ENCODE assay signal across 8 mouse cellular contexts in genomic region chrX:56456379-56456778, GRCm38 (mm10). TPM values are rescaled to one million over a fixed set of nuclear protein-coding genes. Genes with fewer than 3 reads are reported as not detected.
DNase-seq lines count a peak whose midpoint lies in the region; ATAC-seq lines count a peak whose summit lies in the region.
"Had no signal": no experiment of that assay in that cellular context is flagged by ENCODE, and none has a peak within 500 bp of the region (broad histone marks: within the 10 kb centered on the region; RNA-seq: fewer than 3 reads in every experiment).

No protein-coding gene starts in this region.

- peak; percentile 6; the same call in 1 of the 2 replicates for ATAC-seq in embryonic facial prominence, embryonic 11.5 days (replicated peaks; ENCODE audit: insufficient number of reproducible peaks, low FRiP score, low TSS enrichment, low read depth)
- ATAC-seq in intestine, embryonic 16.5 days: peak; percentile 21

- intact Hi-C loops in left cerebral cortex, postnatal 4 days (cut with DNase I): no loop called here
- intact Hi-C loops in left cerebral cortex, postnatal 14 days (cut with DNase I): loop anchor here (2.0 kb wide), 1 partner anchor 24 kb away; no protein-coding TSS in a partner anchor

- no peaks in the 10 kb centered on the region for H3K27me3 ChIP-seq in embryonic facial prominence, embryonic 11.5 days (ENCODE audit: control insufficient read depth, insufficient read depth, low read length)
- H3K27me3 ChIP-seq in intestine, embryonic 16.5 days (replicated peaks; ENCODE audit: control insufficient read depth, insufficient read depth, low read length): no peaks in the 10 kb centered on the region

- peak; percentile 0 for DNase-seq in left cerebral cortex, postnatal 4 days
- no peak for DNase-seq in left cerebral cortex, postnatal 14 days (ENCODE audit: low spot score in 2 of 2)
- peak; percentile 40 for DNase-seq in adrenal gland, adult 8-10 months
- DNase-seq in embryonic facial prominence, embryonic 11.5 days (ENCODE audit: low spot score): no peak
- peak; percentile 20 for DNase-seq in naive thymus-derived CD4-positive, alpha-beta T cell, adult 2 months (ENCODE audit: low read depth)
- no peak for DNase-seq in urinary bladder, postnatal 10 days (ENCODE audit: low spot score)

- H3K27ac ChIP-seq in embryonic facial prominence, embryonic 11.5 days (replicated peaks; ENCODE audit: low read depth, low read length): peak overlapping the region; percentile 56; the same call in 1 of the 2 replicates
- peak overlapping the region; percentile 51 for H3K27ac ChIP-seq in intestine, embryonic 16.5 days (ENCODE audit: low read length)

- WGBS in embryonic facial prominence, embryonic 11.5 days: 21% methylated on average over 8 of the region's 8 CpGs
- 21% methylated on average over 8 of the region's 8 CpGs for WGBS in intestine, embryonic 16.5 days

- no peaks in the 10 kb centered on the region for H3K4me1 ChIP-seq in embryonic facial prominence, embryonic 11.5 days (ENCODE audit: control insufficient read depth, insufficient read depth, low read length)
- H3K4me1 ChIP-seq in intestine, embryonic 16.5 days (ENCODE audit: control insufficient read depth, insufficient read depth, low read length): no peaks in the 10 kb centered on the region

- peak overlapping the region; percentile 56 for H3K4me3 ChIP-seq in embryonic facial prominence, embryonic 11.5 days (ENCODE audit: low read depth, low read length)
- H3K4me3 ChIP-seq in intestine, embryonic 16.5 days (ENCODE audit: low read length): peak overlapping the region; percentile 61

- peak overlapping the region; percentile 6; the same call in 1 of the 2 replicates for H3K9ac ChIP-seq in embryonic facial prominence, embryonic 11.5 days (replicated peaks; ENCODE audit: low read length)
- peak overlapping the region; percentile 56 for H3K9ac ChIP-seq in intestine, embryonic 16.5 days (ENCODE audit: low read depth, low read length)

- H3K36me3 ChIP-seq in embryonic facial prominence, embryonic 11.5 days (replicated peaks; ENCODE audit: control insufficient read depth, insufficient read depth, low read depth, low read length): no peaks in the 10 kb centered on the region
- no peaks in the 10 kb centered on the region for H3K36me3 ChIP-seq in intestine, embryonic 16.5 days (ENCODE audit: control insufficient read depth, insufficient read depth, low read length)

- peak overlapping the region; percentile 21 for H3K4me2 ChIP-seq in embryonic facial prominence, embryonic 11.5 days (ENCODE audit: low read depth, low read length)
- peak overlapping the region; percentile 51 for H3K4me2 ChIP-seq in intestine, embryonic 16.5 days (ENCODE audit: low read depth, low read length)

- H3K9me3 ChIP-seq in embryonic facial prominence, embryonic 11.5 days (replicated peaks; ENCODE audit: control insufficient read depth, low read length): no peaks in the 10 kb centered on the region
- H3K9me3 ChIP-seq in intestine, embryonic 16.5 days (ENCODE audit: control insufficient read depth, low read length): no peaks in the 10 kb centered on the region

RNA-seq across cellular contexts. Expression of gene Ints6l, which starts 1.7 kb away (rescaled TPM):
- 10 to 100 TPM; 26.8 to 27.0 TPM for total RNA-seq in left cerebral cortex, postnatal 4 days (2021)
- 10 to 100 TPM; 33.0 to 36.6 TPM for total RNA-seq in left cerebral cortex, postnatal 14 days (2021)
- 10 to 100 TPM; 26.2 to 54.0 (median 38.0) TPM for total RNA-seq in adrenal gland, adult 8-10 months (2022)
- polyA plus RNA-seq in embryonic facial prominence, embryonic 11.5 days (2014; fragmentation: Nextera tagmentation; extraction: Ambion mirVana): 24.2 and 24.9 TPM in 2 replicates
- polyA plus RNA-seq in intestine, embryonic 16.5 days (2015; fragmentation: Nextera tagmentation; extraction: Ambion mirVana): 21.0 and 21.4 TPM in 2 replicates

RNA-seq across cellular contexts. Expression of gene Gm2174, which starts 8.6 kb away (rescaled TPM):
- total RNA-seq in left cerebral cortex, postnatal 4 days (2021): not detected
- total RNA-seq in left cerebral cortex, postnatal 14 days (2021): not detected
- total RNA-seq in adrenal gland, adult 8-10 months (2022): 1 to 10 TPM in 1 of 4 experiments, not detected in 3; 1.1 TPM
- 1.4 and 4.2 TPM in 2 replicates for polyA plus RNA-seq in embryonic facial prominence, embryonic 11.5 days (2014; fragmentation: Nextera tagmentation; extraction: Ambion mirVana)
- 2.0 and 2.8 TPM in 2 replicates for polyA plus RNA-seq in intestine, embryonic 16.5 days (2015; fragmentation: Nextera tagmentation; extraction: Ambion mirVana)
- polyA plus RNA-seq: large intestine, adult 2 months had no signal

Comparison
In these comparisons a context has a peak if more than half of its experiments do, and no peak if none do; other contexts are left out.
1. DNase-seq: peak in left cerebral cortex, postnatal 4 days (single experiment), adrenal gland, adult 8-10 months (single experiment) and naive thymus-derived CD4-positive, alpha-beta T cell, adult 2 months (single experiment); none in left cerebral cortex, postnatal 14 days (0 of 2), embryonic facial prominence, embryonic 11.5 days (single experiment) and urinary bladder, postnatal 10 days (single experiment).